Mouse (Mus musculus) kidney, postnatal 4 days (tissue): Measurements from ENCODE around the gene Elf5.

Experiments
- DNase-seq, 2 experiments: peaks; one replicate each; pipeline ENCODE4 v3.0.0; 2021; ENCODE audit warnings: mixed read lengths in 2 of 2

Gene Elf5

GRCm38 (mm10) chr2:103411348-103411747 is at the start of gene Elf5:
TSS of gene Elf5 (plus strand) at chr2:103411688.
- DNase-seq = no peak

GRCm38 (mm10) chr2:103372541-103372940 is 38.9 kb upstream of the Elf5 start:
- DNase-seq = no peak

DNA sequence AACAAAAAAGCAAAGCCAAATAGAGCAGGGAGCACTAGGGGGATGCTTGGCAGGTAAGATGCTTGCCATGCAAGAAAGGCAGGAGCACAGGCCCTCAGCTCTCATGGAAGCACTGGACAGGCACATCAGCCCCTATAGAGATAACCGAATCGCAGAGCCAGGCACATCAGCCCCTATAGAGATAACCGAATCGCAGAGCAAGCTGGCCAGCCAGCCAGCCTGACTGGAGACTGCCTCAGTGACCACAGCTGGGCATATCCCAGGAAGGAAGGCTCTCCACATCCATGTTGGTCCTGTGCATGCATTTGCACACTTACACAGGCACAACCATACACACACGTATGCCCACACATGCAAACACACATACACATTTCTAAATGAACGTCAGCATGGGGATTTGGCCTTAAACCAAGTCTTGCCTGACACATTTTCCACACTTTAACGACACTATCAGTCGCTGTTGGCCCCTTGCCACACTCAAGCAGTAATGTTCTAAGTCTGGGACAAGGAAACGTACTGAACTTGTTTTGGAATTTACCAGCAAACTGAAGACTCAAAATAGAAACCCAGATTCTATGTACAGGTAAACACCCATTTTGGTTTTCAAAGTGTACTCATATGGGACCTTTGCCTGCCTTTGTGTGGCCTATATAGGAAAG is 31.9 kb upstream of the Elf5 start:
- peak; percentile 58 to 61 for DNase-seq

GRCm38 (mm10) chr2:103382174-103382573 is 29.3 kb upstream of the Elf5 start:
- DNase-seq = no peak

GRCm38 (mm10) chr2:103387881-103388280 is 23.6 kb upstream of the Elf5 start:
- DNase-seq = no peak

DNA sequence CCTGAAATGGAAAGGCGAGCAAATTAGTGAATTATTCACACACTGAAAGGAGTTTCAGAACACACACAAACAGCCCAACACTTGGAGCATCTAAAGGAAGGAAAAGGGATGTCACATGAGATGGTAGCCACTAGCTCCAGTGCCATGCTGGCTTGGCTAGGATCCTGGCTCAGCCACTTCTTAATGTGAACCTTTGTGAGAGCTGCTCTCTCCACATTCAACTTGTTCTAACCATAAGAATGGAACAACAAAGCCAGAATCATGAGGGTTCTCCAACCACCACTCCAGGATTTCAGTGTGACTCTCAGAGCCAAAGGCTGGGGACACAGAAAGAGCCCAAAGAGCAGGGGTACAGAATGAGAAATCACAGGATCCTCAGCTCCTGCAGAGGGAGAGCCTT is 23.2 kb upstream of the Elf5 start:
- no peak for DNase-seq

DNA sequence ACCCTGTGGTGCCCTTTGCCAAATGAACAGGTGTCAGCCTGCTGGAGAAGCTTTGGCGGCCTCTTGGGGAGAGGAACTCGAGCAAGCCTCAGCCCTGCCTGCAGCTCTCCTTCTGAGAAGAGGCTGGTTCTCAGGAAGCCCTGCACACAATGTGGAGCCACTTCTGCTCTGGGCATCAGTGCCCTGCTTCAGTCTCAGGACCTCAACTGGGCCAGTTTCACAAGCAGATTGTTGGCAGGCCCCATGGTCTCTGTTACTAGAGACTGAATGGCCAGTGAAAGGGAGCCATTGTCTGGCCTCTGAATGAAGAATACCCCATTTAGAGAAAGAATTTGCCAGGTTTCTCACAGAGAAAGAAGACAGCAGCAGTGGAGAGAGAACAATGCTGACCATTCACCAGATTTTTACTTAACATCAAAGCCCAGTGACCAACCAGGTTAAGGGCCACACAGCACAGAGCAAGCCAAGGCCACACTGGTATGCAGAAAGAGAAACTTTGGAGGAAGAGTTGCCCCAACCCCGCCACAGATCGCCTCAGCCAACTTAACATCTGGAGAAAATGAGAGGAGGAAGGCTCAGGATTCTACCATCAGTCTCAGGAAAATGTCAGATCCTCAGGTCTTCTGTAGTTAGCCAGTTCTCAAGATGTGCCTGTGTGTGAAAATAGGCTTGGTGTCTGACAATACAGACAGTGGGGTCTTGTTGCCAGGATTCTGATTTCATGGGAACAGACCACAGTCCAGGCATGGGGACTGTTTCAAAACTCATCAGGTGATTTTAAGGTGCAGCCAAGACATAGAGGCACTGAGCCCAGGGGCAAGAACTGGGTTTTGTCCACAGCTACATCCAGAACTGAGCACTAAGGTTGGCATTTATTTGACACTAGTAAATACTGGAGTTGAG is 21.2 kb upstream of the Elf5 start:
- no peak for DNase-seq

DNA sequence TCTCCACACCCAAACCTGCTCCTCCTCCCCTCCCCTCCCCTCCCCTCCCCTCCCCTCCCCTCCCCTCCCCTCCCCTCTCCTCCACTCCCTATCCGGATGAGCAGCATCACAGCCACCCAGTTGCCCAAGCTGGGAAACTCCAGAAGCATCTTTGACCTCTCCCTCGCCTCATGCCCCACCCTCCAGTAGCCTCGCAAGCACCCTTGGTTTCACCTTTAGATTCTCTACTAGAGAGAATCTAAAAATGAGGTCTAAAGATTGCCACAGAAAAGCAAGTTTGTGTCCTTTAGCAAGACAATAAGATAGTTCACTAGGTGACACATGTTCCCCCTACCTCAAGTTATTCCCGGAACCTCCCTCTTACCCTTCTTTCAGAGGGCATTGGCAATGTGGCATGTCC is 19.9 kb upstream of the Elf5 start:
- DNase-seq = no peak

DNA sequence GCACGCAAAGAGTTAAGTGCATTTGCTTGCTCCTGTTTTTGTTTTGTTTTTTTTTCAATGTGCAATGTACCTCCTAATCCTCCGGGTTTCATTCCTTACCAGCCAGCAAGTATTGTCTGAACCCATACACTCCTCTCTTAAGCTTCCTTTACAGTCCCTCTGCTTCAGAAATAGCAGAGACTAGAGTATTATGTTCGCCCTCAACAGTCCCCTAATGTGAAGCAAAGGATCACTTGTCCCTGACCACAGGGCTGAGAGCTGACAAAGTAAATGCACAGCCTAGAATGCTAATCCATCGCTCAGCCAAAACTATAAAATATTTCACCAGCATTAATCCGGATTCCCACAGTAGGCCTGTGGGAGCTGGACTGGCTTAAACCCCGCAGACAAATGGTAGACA is 13.4 kb upstream of the Elf5 start:
- DNase-seq = no peak

DNA sequence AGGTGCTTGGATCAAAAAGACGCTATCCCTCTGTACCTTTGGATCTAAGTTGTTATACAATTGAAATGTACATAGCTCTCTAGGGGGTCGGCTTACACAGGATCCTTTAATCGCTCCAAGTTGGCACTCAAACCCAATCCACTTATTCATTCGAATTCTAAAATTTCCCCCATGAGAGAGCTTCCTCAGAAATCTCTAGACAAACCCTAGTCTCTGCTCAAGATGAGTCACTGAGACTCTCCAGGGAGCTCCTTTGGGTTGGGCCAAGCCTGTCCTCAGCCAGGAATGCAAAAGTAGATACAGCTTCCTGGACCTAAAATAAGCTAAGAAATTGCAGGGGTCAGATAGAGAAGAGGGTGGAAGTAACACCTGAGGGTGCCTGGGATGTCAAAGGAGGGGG is 10.8 kb upstream of the Elf5 start:
- DNase-seq = no peak

GRCm38 (mm10) chr2:103406239-103406638 is 5.2 kb upstream of the Elf5 start:
- no peak for DNase-seq

GRCm38 (mm10) chr2:103411816-103412215 is 328 bp downstream of the Elf5 start:
- peak in 1 of 2 experiments; percentile 32 for DNase-seq

- no peak for DNase-seq
These were observed 1.9 kb downstream of the Elf5 start for GRCm38 (mm10) chr2:103413381-103413780.

GRCm38 (mm10) chr2:103415774-103416173 is 4.3 kb downstream of the Elf5 start:
- DNase-seq = no peak

- DNase-seq = peak in 1 of 2 experiments; percentile 24
These were observed 9.4 kb downstream of the Elf5 start for GRCm38 (mm10) chr2:103420650-103421507.

DNA sequence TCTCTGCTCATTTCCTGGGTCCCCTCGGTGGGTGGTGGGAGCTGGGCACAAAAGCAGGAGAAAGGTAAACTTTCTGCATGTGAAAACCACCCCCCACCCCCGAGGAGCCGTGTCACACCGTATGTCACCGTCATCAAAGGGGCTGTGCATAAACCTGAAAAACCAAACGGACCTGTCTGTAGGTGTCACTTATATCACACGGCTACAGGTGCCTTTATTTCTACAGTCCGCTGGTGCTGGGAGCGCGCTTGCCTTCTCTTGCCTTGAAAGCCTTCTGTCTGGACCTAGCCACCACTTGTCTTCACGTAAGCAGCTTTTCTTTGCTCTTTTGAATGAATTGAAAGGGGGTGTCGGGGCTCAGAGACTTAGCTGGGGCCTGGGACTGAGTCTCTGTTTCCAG is 12.4 kb downstream of the Elf5 start:
- DNase-seq = no peak

GRCm38 (mm10) chr2:103424349-103425026 is 13.0 kb downstream of the Elf5 start:
- DNase-seq = peak; percentile 77 to 81

- no peak for DNase-seq
These were observed 14.1 kb downstream of the Elf5 start for GRCm38 (mm10) chr2:103425456-103426063.

DNA sequence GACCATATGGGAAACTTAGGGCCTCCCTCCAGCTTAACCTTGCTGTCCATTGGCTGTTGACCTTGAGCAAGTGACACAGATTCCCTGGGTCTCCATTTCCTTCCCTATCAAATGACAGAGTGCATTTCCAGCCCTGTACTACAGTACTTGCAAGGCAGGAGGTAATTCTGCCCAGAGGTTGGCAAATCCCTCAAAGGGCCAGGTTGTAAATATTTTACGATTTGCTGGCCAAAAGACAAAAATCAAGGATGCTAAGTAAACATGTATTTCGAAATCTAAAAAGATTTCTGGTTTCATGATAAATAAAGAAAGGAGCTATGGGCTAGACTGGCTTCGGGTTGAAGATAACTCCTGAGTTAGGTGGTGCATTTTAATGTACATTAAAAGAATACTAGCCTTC is 16.9 kb downstream of the Elf5 start:
- DNase-seq = no peak

- peak in 1 of 2 experiments; percentile 48 for DNase-seq
These were observed 19.2 kb downstream of the Elf5 start for GRCm38 (mm10) chr2:103430712-103431111.

DNA sequence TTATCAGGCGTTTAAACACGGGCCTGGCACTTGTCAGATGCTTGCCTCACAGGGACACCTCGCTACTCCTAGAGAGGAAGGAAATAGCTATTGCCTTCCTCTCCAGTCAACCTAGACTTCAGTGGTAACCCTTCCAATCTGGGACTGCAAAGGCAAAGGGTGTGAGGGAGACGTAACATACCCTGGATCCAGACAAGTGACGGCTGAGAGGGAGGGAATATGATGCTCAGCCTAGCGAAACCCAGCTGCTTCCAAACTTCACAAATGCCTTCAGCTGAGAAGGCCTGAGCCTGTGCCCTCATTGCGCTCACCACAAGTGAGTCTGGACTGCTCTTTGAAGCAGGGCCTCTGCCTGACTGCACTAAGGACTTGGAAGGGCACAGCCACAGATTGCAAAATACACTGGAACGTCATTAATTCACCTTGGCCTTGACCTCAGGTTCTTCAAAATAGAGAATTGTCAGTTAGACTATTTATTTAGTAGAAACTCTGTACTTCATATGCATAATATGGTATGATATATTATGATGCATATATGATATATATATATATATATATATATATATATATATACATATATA is 21.3 kb downstream of the Elf5 start:
- DNase-seq = no peak

DNA sequence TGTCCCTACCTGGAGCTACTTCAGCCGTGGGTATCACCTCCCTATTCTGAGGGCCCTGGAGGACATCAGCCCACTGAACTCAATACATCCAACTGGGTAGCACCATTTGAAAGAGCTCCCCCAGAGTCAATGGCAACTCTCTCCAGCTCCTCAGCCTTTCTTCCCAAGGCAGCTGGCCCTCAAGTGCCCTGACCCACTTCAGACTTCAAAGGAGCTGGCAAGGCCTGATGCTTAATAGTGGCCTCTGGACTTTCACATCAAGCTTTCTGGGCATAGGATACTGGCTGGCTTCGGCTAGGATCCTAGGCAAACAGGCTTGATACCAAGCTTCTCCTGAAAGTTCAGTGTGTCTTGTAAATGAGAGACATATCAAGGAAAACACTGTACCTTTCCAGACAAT is 23.6 kb downstream of the Elf5 start:
- no peak for DNase-seq
